Mouse (Mus musculus) CH12.LX (cell line): ENCODE measurements around the gene Scml4.

Source experiments
- CTCF ChIP-seq, 2 experiments: IDR thresholded peaks in 1 of 2; conservative IDR thresholded peaks in 1 of 2; 2 replicates each; pipeline ENCODE4 v1.5.1; 2011 to 2012; ENCODE audit warnings: low read depth in 2 of 2, low read length in 2 of 2, improper control_type of control experiment in 1 of 2, inconsistent platforms in 1 of 2, mild to moderate bottlenecking in 1 of 2, moderate library complexity in 1 of 2
- E2F4 ChIP-seq: IDR thresholded peaks from 2 replicates; pipeline ENCODE4 v1.6.1; 2011; ENCODE audit warnings: low read depth, low read length, improper control_type of control experiment; ENCODE audit not compliant: insufficient replicate concordance
- ELF1 ChIP-seq: IDR thresholded peaks from 2 replicates; pipeline ENCODE4 v1.6.1; 2014; ENCODE audit warnings: low read depth, mild to moderate bottlenecking, inconsistent platforms, low read length, improper control_type of control experiment
- EP300 ChIP-seq: IDR thresholded peaks from 2 replicates; pipeline ENCODE4 v1.6.1; 2011; ENCODE audit warnings: low read length, improper control_type of control experiment
- ETS1 ChIP-seq: conservative IDR thresholded peaks from 2 replicates; pipeline ENCODE4 v1.6.1; 2012; ENCODE audit warnings: low read depth, mild to moderate bottlenecking, inconsistent platforms, low read length, improper control_type of control experiment, moderate library complexity
- MAFK ChIP-seq: IDR thresholded peaks from 2 replicates; pipeline ENCODE4 v1.6.1; 2011; ENCODE audit warnings: low read length, improper control_type of control experiment; ENCODE audit not compliant: insufficient replicate concordance
- POLR2A ChIP-seq: IDR thresholded peaks from 2 replicates; pipeline ENCODE4 v1.6.1; 2011; ENCODE audit warnings: low read depth, mild to moderate bottlenecking, improper control_type of control experiment, low read length
- POLR2AphosphoS2 ChIP-seq: IDR thresholded peaks from 2 replicates; pipeline ENCODE4 v1.6.1; 2011; ENCODE audit warnings: low read depth, low read length, improper control_type of control experiment
- RAD21 ChIP-seq: IDR thresholded peaks from 2 replicates; pipeline ENCODE4 v1.6.1; 2011; ENCODE audit warnings: low read depth, mild to moderate bottlenecking, low read length, improper control_type of control experiment, moderate library complexity
- RCOR1 ChIP-seq: conservative IDR thresholded peaks from 2 replicates; pipeline ENCODE4 v1.6.1; 2012; ENCODE audit warnings: low read depth, mild to moderate bottlenecking, inconsistent platforms, low read length, improper control_type of control experiment
- SIN3A ChIP-seq: IDR thresholded peaks from 2 replicates; pipeline ENCODE4 v1.6.1; 2012; ENCODE audit warnings: low read length, improper control_type of control experiment, inconsistent platforms
- ZNF384 ChIP-seq: IDR thresholded peaks from 2 replicates; pipeline ENCODE4 v1.6.1; 2012; ENCODE audit warnings: low read depth, low read length, improper control_type of control experiment, inconsistent platforms

DNA sequence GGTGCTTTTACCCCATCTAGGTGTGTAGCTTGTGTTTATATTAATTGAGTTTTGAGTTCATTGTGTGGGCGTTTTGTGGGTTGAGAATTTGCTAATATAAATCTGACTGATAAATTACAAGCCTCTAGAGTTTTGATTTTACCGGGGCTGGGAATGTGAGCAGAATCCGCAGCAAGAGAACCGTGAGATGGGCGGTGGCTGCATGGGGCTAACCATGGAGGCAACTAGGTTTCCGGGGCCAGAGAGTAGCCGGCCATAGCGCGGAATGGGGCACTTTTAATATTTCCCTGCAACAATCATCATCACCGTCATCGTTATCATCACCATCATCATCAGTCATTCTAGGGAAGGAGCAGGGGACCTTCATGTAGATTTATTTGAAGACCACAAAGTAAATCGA is 59.6 kb downstream of the Scml4 start:
- TF ChIP-seq ELF1 (no peak), CTCF (conservative IDR thresholded peaks at IDR 0.05 in 1 of 2, IDR thresholded peaks at IDR 0.05 in 1 of 2; ENCODE audit: low read depth in 2 of 2, low read length in 2 of 2) (no peak), POLR2A (no peak), ZNF384 (no peak), SIN3A (no peak), ETS1 (no peak), RCOR1 (no peak), E2F4 (no peak), EP300 (no peak), RAD21 (no peak), POLR2AphosphoS2 (no peak), MAFK (no peak)
